Mouse (Mus musculus): Measurements from ENCODE around the gene Kcnv2.

The Kcnv2 gene

GRCm38 (mm10) chr19:27366113-27366746, 43.8 kb downstream of the Kcnv2 start:
- DNase-seq = no peak

GRCm38 (mm10) chr19:27369461-27370135, 47.2 kb downstream of the Kcnv2 start:
- DNase-seq = no peak

GRCm38 (mm10) chr19:27370174-27370573, 47.8 kb downstream of the Kcnv2 start:
- DNase-seq = no peak

GRCm38 (mm10) chr19:27370784-27371183, 48.4 kb downstream of the Kcnv2 start:
- no peak for DNase-seq

- DNase-seq = no peak
These were observed 57.5 kb downstream of the Kcnv2 start for GRCm38 (mm10) chr19:27379712-27380401.

- DNase-seq = no peak
These were observed 59.7 kb downstream of the Kcnv2 start for GRCm38 (mm10) chr19:27382131-27382530.

GRCm38 (mm10) chr19:27383266-27383665, 60.9 kb downstream of the Kcnv2 start:
- no peak for DNase-seq

GRCm38 (mm10) chr19:27385304-27385703, 62.9 kb downstream of the Kcnv2 start:
- no peak for DNase-seq
